7 mouse cellular contexts compared by ENCODE assay signal in the genomic region with DNA sequence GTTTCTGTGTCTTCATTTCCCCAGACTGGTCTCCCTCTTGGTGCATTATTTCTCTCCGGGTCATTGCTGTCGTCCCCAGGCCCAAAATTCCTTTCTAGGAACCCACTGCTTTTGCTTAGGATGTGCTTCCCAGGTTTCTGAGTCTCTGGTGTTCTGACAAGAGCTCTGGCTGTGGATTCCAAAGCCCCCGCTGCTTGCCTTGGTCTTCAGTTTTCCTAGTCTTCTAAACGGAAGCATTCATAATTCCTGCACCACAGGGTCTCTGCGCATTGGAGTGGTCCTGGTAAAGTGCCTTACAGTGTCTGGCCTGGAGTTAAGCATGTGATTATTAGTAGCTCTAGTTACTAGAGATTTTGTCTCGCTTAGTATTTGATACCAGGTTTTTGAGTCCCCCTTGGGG. TPM values are rescaled to one million over a fixed set of nuclear protein-coding genes. Genes with fewer than 3 reads are reported as not detected.
DNase-seq lines count a peak whose midpoint lies in the region; ATAC-seq lines count a peak whose summit lies in the region.

No protein-coding gene starts in this region.

- no peaks in the 10 kb centered on the region for H3K9me3 ChIP-seq in lung, embryonic 16.5 days (ENCODE audit: control insufficient read depth, low read length)
- no peaks in the 10 kb centered on the region for H3K9me3 ChIP-seq in forebrain, embryonic 11.5 days (ENCODE audit: control insufficient read depth, low read length)
- H3K9me3 ChIP-seq in limb, embryonic 15.5 days: no peaks in the 10 kb centered on the region
- no peaks in the 10 kb centered on the region for H3K9me3 ChIP-seq in stomach, embryonic 16.5 days (replicated peaks; ENCODE audit: control insufficient read depth, low read length)

- peaks cover 17% of the 10 kb centered on the region for H3K4me1 ChIP-seq in lung, embryonic 16.5 days (replicated peaks; ENCODE audit: control insufficient read depth, insufficient read depth, low read length)
- H3K4me1 ChIP-seq in forebrain, embryonic 11.5 days (replicated peaks; ENCODE audit: control insufficient read depth, insufficient read depth, low read length): no peaks in the 10 kb centered on the region
- peaks cover 28% of the 10 kb centered on the region for H3K4me1 ChIP-seq in limb, embryonic 15.5 days
- H3K4me1 ChIP-seq in stomach, embryonic 16.5 days (ENCODE audit: control insufficient read depth, insufficient read depth, low read length): peaks cover 21% of the 10 kb centered on the region; the same call in 1 of the 2 replicates

- peak overlapping the region; percentile 84 for H3K4me2 ChIP-seq in lung, embryonic 16.5 days (ENCODE audit: low read depth, low read length)
- peak overlapping the region; percentile 87 for H3K4me2 ChIP-seq in forebrain, embryonic 11.5 days (ENCODE audit: low read depth, low read length, severe bottlenecking)
- H3K4me2 ChIP-seq in limb, embryonic 15.5 days: peak overlapping the region; percentile 77
- H3K4me2 ChIP-seq in stomach, embryonic 16.5 days (ENCODE audit: low read depth, low read length): peak overlapping the region; percentile 87

- peak overlapping the region; percentile 99 for H3K9ac ChIP-seq in lung, embryonic 16.5 days (ENCODE audit: low read length)
- peak overlapping the region; percentile 95 for H3K9ac ChIP-seq in forebrain, embryonic 11.5 days (ENCODE audit: low read length)
- peak overlapping the region; percentile 98 for H3K9ac ChIP-seq in limb, embryonic 15.5 days
- peak overlapping the region; percentile 98 for H3K9ac ChIP-seq in stomach, embryonic 16.5 days (ENCODE audit: low read length)

- H3K27ac ChIP-seq in lung, embryonic 16.5 days (ENCODE audit: low read length): peak overlapping the region; percentile 94
- H3K27ac ChIP-seq in forebrain, embryonic 11.5 days (ENCODE audit: low read depth, low read length): 0 out of 2 replicates have a peak overlapping the region, but pooled peaks have one; percentile 76
- H3K27ac ChIP-seq in limb, embryonic 15.5 days: peak overlapping the region; percentile 92
- H3K27ac ChIP-seq in stomach, embryonic 16.5 days (ENCODE audit: low read length): peak overlapping the region; percentile 95

- H3K36me3 ChIP-seq in lung, embryonic 16.5 days (ENCODE audit: control insufficient read depth, insufficient read depth, low read length): peaks cover 32% of the 10 kb centered on the region
- H3K36me3 ChIP-seq in forebrain, embryonic 11.5 days (ENCODE audit: control insufficient read depth, insufficient read depth, low read length): peaks cover 19% of the 10 kb centered on the region
- H3K36me3 ChIP-seq in limb, embryonic 15.5 days: peaks cover 50% of the 10 kb centered on the region
- H3K36me3 ChIP-seq in stomach, embryonic 16.5 days (ENCODE audit: control insufficient read depth, insufficient read depth, low read length): peaks cover 23% of the 10 kb centered on the region

- H3K27me3 ChIP-seq in lung, embryonic 16.5 days (ENCODE audit: control insufficient read depth, insufficient read depth, low read depth, low read length): no peaks in the 10 kb centered on the region
- no peaks in the 10 kb centered on the region for H3K27me3 ChIP-seq in forebrain, embryonic 11.5 days (ENCODE audit: control insufficient read depth, insufficient read depth, low read length)
- no peaks in the 10 kb centered on the region for H3K27me3 ChIP-seq in limb, embryonic 15.5 days
- no peaks in the 10 kb centered on the region for H3K27me3 ChIP-seq in stomach, embryonic 16.5 days (ENCODE audit: control insufficient read depth, insufficient read depth, low read length)

- DNase-seq in lung, adult 18-20 months: no peak
- peak; percentile 48 for DNase-seq in forebrain, embryonic 11.5 days (ENCODE audit: low spot score)
- no peak for DNase-seq in urinary bladder, postnatal 36 days (ENCODE audit: low spot score in 2 of 2)
- DNase-seq in B cell, adult 2 months: no peak

- H3K4me3 ChIP-seq in lung, embryonic 16.5 days (ENCODE audit: low read length): peak overlapping the region; percentile 97
- H3K4me3 ChIP-seq in forebrain, embryonic 11.5 days (ENCODE audit: low read depth, low read length): peak overlapping the region; percentile 96
- H3K4me3 ChIP-seq in limb, embryonic 15.5 days: peak overlapping the region; percentile 99
- H3K4me3 ChIP-seq in stomach, embryonic 16.5 days (replicated peaks; ENCODE audit: low read length): peak overlapping the region; percentile 100

- WGBS in lung, embryonic 16.5 days: 8% methylated on average over 6 of the region's 6 CpGs
- 22% methylated on average over 6 of the region's 6 CpGs for WGBS in forebrain, embryonic 11.5 days
- WGBS in limb, embryonic 15.5 days: 5% methylated on average over 6 of the region's 6 CpGs
- 9% methylated on average over 6 of the region's 6 CpGs for WGBS in stomach, embryonic 16.5 days

- ATAC-seq in lung, embryonic 16.5 days (ENCODE audit: low read depth): no peak
- ATAC-seq in forebrain, embryonic 11.5 days (replicated peaks; ENCODE audit: low FRiP score): no peak
- no peak for ATAC-seq in limb, embryonic 15.5 days (ENCODE audit: insufficient number of reproducible peaks, low FRiP score, low TSS enrichment, low read depth)
- ATAC-seq in stomach, embryonic 16.5 days (ENCODE audit: insufficient read depth, low FRiP score): no peak

RNA-seq across cellular contexts. Expression of gene Epn1, which starts 0.8 kb away (rescaled TPM):
- polyA plus RNA-seq in lung, embryonic 16.5 days (2015; fragmentation: Nextera tagmentation; extraction: Ambion mirVana): 53.8 and 54.8 TPM in 2 replicates
- 70.1 and 75.0 TPM in 2 replicates for polyA plus RNA-seq in forebrain, embryonic 11.5 days (2014; fragmentation: Nextera tagmentation; extraction: Ambion mirVana)
- 59.8 and 63.0 TPM in 2 replicates for polyA plus RNA-seq in limb, embryonic 15.5 days (2015; fragmentation: Nextera tagmentation; extraction: Ambion mirVana)
- polyA plus RNA-seq in stomach, embryonic 16.5 days (2015; fragmentation: Nextera tagmentation; extraction: Ambion mirVana): 50.2 and 50.4 TPM in 2 replicates

RNA-seq across cellular contexts. Expression of gene U2af2, which starts 18.9 kb away (rescaled TPM):
- polyA plus RNA-seq in lung, embryonic 16.5 days (2015; fragmentation: Nextera tagmentation; extraction: Ambion mirVana): 109 and 110 TPM in 2 replicates
- polyA plus RNA-seq in forebrain, embryonic 11.5 days (2014; fragmentation: Nextera tagmentation; extraction: Ambion mirVana): 222 and 236 TPM in 2 replicates
- polyA plus RNA-seq in limb, embryonic 15.5 days (2015; fragmentation: Nextera tagmentation; extraction: Ambion mirVana): 103 and 117 TPM in 2 replicates
- 76.3 and 81.1 TPM in 2 replicates for polyA plus RNA-seq in stomach, embryonic 16.5 days (2015; fragmentation: Nextera tagmentation; extraction: Ambion mirVana)

RNA-seq across cellular contexts. Expression of gene Zfp580, which starts 29.5 kb away (rescaled TPM):
- polyA plus RNA-seq in lung, embryonic 16.5 days (2015; fragmentation: Nextera tagmentation; extraction: Ambion mirVana): 26.7 and 27.0 TPM in 2 replicates
- 44.6 and 51.4 TPM in 2 replicates for polyA plus RNA-seq in forebrain, embryonic 11.5 days (2014; fragmentation: Nextera tagmentation; extraction: Ambion mirVana)
- polyA plus RNA-seq in limb, embryonic 15.5 days (2015; fragmentation: Nextera tagmentation; extraction: Ambion mirVana): 32.0 and 33.8 TPM in 2 replicates
- polyA plus RNA-seq in stomach, embryonic 16.5 days (2015; fragmentation: Nextera tagmentation; extraction: Ambion mirVana): 19.2 and 20.2 TPM in 2 replicates

RNA-seq across cellular contexts. Expression of gene Rfpl4, which starts 35.9 kb away (rescaled TPM):
- not detected in 2 replicates for polyA plus RNA-seq in lung, embryonic 16.5 days (2015; fragmentation: Nextera tagmentation; extraction: Ambion mirVana)
- polyA plus RNA-seq in forebrain, embryonic 11.5 days (2014; fragmentation: Nextera tagmentation; extraction: Ambion mirVana): not detected in 2 replicates
- polyA plus RNA-seq in limb, embryonic 15.5 days (2015; fragmentation: Nextera tagmentation; extraction: Ambion mirVana): not detected in 2 replicates
- polyA plus RNA-seq in stomach, embryonic 16.5 days (2015; fragmentation: Nextera tagmentation; extraction: Ambion mirVana): not detected in 2 replicates

RNA-seq across cellular contexts. Expression of gene Zfp784, which starts 42.6 kb away (rescaled TPM):
- 4.9 and 7.0 TPM in 2 replicates for polyA plus RNA-seq in lung, embryonic 16.5 days (2015; fragmentation: Nextera tagmentation; extraction: Ambion mirVana)
- polyA plus RNA-seq in forebrain, embryonic 11.5 days (2014; fragmentation: Nextera tagmentation; extraction: Ambion mirVana): 3.9 and 4.8 TPM in 2 replicates
- polyA plus RNA-seq in limb, embryonic 15.5 days (2015; fragmentation: Nextera tagmentation; extraction: Ambion mirVana): 5.9 and 7.1 TPM in 2 replicates
- 5.9 and 6.1 TPM in 2 replicates for polyA plus RNA-seq in stomach, embryonic 16.5 days (2015; fragmentation: Nextera tagmentation; extraction: Ambion mirVana)
